Mouse (Mus musculus): ENCODE measurements at regions not wholly inside any gene's neighbourhood (a gene's known extent, or its start where the extent isn't known, plus 50 kb on each side); places are given as distances from the start of the nearest gene placed in this dataset.

GRCm38 (mm10) chr13:11392027-11392426 is 714.7 kb downstream of the Ryr2 start:
- no peak for ATAC-seq (replicated peaks; ENCODE audit: insufficient number of reproducible peaks, low FRiP score, low TSS enrichment, low read depth)
- H3K27ac ChIP-seq (replicated peaks; ENCODE audit: low read depth, low read length) = no peak overlapping the region
- no peaks in the 10 kb centered on the region for H3K36me3 ChIP-seq (replicated peaks; ENCODE audit: control insufficient read depth, insufficient read depth, low read depth, low read length)

GRCm38 (mm10) chr13:11375452-11375851 is 731.3 kb downstream of the Ryr2 start:
- no peak for DNase-seq (ENCODE audit: low spot score)
- no peaks in the 10 kb centered on the region for H3K4me1 ChIP-seq (ENCODE audit: control insufficient read depth, insufficient read depth, low read length)
- H3K9me3 ChIP-seq (replicated peaks; ENCODE audit: control insufficient read depth, low read length) = no peaks in the 10 kb centered on the region
- no peak overlapping the region for H3K9ac ChIP-seq (replicated peaks; ENCODE audit: low read length)
- H3K36me3 ChIP-seq (replicated peaks; ENCODE audit: control insufficient read depth, insufficient read depth, low read depth, low read length) = no peaks in the 10 kb centered on the region
- H3K27me3 ChIP-seq (ENCODE audit: control insufficient read depth, insufficient read depth, low read length) = no peaks in the 10 kb centered on the region
- no peak overlapping the region for H3K4me3 ChIP-seq (ENCODE audit: low read depth, low read length)
- no peak overlapping the region for H3K4me2 ChIP-seq (ENCODE audit: low read depth, low read length)
- no peak overlapping the region for H3K27ac ChIP-seq (replicated peaks; ENCODE audit: low read depth, low read length)
- ATAC-seq (replicated peaks; ENCODE audit: insufficient number of reproducible peaks, low FRiP score, low TSS enrichment, low read depth) = no peak

More at GRCm38 (mm10) chr13:11392027-11392426, 714.7 kb downstream of the Ryr2 start:
- 60% methylated on average over 2 of the region's 2 CpGs for WGBS
- no peaks in the 10 kb centered on the region for H3K9me3 ChIP-seq (replicated peaks; ENCODE audit: control insufficient read depth, low read length)
- no peak for DNase-seq (ENCODE audit: low spot score)
- no peaks in the 10 kb centered on the region for H3K4me1 ChIP-seq (ENCODE audit: control insufficient read depth, insufficient read depth, low read length)
- no peak overlapping the region for H3K9ac ChIP-seq (replicated peaks; ENCODE audit: low read length)
- no peak overlapping the region for H3K4me2 ChIP-seq (ENCODE audit: low read depth, low read length)
- no peaks in the 10 kb centered on the region for H3K27me3 ChIP-seq (ENCODE audit: control insufficient read depth, insufficient read depth, low read length)
- H3K4me3 ChIP-seq (ENCODE audit: low read depth, low read length) = no peak overlapping the region

- no peaks in the 10 kb centered on the region for H3K36me3 ChIP-seq (replicated peaks; ENCODE audit: control insufficient read depth, insufficient read depth, low read depth, low read length)
- no peaks in the 10 kb centered on the region for H3K4me1 ChIP-seq (ENCODE audit: control insufficient read depth, insufficient read depth, low read length)
- DNase-seq (ENCODE audit: low spot score) (no peak), ATAC-seq (replicated peaks; ENCODE audit: insufficient number of reproducible peaks, low FRiP score, low TSS enrichment, low read depth) (no peak)
- H3K4me2 ChIP-seq (ENCODE audit: low read depth, low read length) = no peak overlapping the region
- H3K9me3 ChIP-seq (replicated peaks; ENCODE audit: control insufficient read depth, low read length) = no peaks in the 10 kb centered on the region
- no peak overlapping the region for H3K27ac ChIP-seq (replicated peaks; ENCODE audit: low read depth, low read length)
- H3K4me3 ChIP-seq (ENCODE audit: low read depth, low read length) = no peak overlapping the region
- WGBS = 76% methylated on average over 1 of the region's 1 CpGs
- no peak overlapping the region for H3K9ac ChIP-seq (replicated peaks; ENCODE audit: low read length)
- no peaks in the 10 kb centered on the region for H3K27me3 ChIP-seq (ENCODE audit: control insufficient read depth, insufficient read depth, low read length)
Measured at GRCm38 (mm10) chr13:11369456-11369855, 737.3 kb downstream of the Ryr2 start.

- Histone ChIP-seq H3K27ac (replicated peaks; ENCODE audit: low read depth, low read length) (no peak overlapping the region), H3K36me3 (replicated peaks; ENCODE audit: control insufficient read depth, insufficient read depth, low read depth, low read length) (no peaks in the 10 kb centered on the region), H3K4me1 (ENCODE audit: control insufficient read depth, insufficient read depth, low read length) (no peaks in the 10 kb centered on the region), H3K27me3 (ENCODE audit: control insufficient read depth, insufficient read depth, low read length) (no peaks in the 10 kb centered on the region), H3K9me3 (replicated peaks; ENCODE audit: control insufficient read depth, low read length) (no peaks in the 10 kb centered on the region), H3K4me3 (ENCODE audit: low read depth, low read length) (no peak overlapping the region), H3K4me2 (ENCODE audit: low read depth, low read length) (no peak overlapping the region), H3K9ac (replicated peaks; ENCODE audit: low read length) (no peak overlapping the region)
- no peak for DNase-seq (ENCODE audit: low spot score)
- ATAC-seq (replicated peaks; ENCODE audit: insufficient number of reproducible peaks, low FRiP score, low TSS enrichment, low read depth) = no peak
- WGBS = 73% methylated on average over 3 of the region's 3 CpGs
Measured at GRCm38 (mm10) chr13:11362872-11363271, 743.9 kb downstream of the Ryr2 start.

GRCm38 (mm10) chr13:11348502-11348849 is 758.3 kb downstream of the Ryr2 start:
- Histone ChIP-seq H3K36me3 (replicated peaks; ENCODE audit: control insufficient read depth, insufficient read depth, low read depth, low read length) (no peaks in the 10 kb centered on the region), H3K27me3 (ENCODE audit: control insufficient read depth, insufficient read depth, low read length) (no peaks in the 10 kb centered on the region), H3K9ac (replicated peaks; ENCODE audit: low read length) (no peak overlapping the region), H3K27ac (replicated peaks; ENCODE audit: low read depth, low read length) (no peak overlapping the region), H3K4me2 (ENCODE audit: low read depth, low read length) (no peak overlapping the region), H3K9me3 (replicated peaks; ENCODE audit: control insufficient read depth, low read length) (no peaks in the 10 kb centered on the region), H3K4me3 (ENCODE audit: low read depth, low read length) (no peak overlapping the region), H3K4me1 (ENCODE audit: control insufficient read depth, insufficient read depth, low read length) (no peaks in the 10 kb centered on the region)
- 55% methylated on average over 4 of the region's 4 CpGs for WGBS
- DNase-seq (ENCODE audit: low spot score) (no peak), ATAC-seq (replicated peaks; ENCODE audit: insufficient number of reproducible peaks, low FRiP score, low TSS enrichment, low read depth) (no peak)

- Histone ChIP-seq H3K9ac (replicated peaks; ENCODE audit: low read length) (no peak overlapping the region), H3K4me3 (ENCODE audit: low read depth, low read length) (no peak overlapping the region), H3K4me2 (ENCODE audit: low read depth, low read length) (no peak overlapping the region), H3K27me3 (ENCODE audit: control insufficient read depth, insufficient read depth, low read length) (no peaks in the 10 kb centered on the region), H3K36me3 (replicated peaks; ENCODE audit: control insufficient read depth, insufficient read depth, low read depth, low read length) (no peaks in the 10 kb centered on the region), H3K27ac (replicated peaks; ENCODE audit: low read depth, low read length) (no peak overlapping the region), H3K4me1 (ENCODE audit: control insufficient read depth, insufficient read depth, low read length) (no peaks in the 10 kb centered on the region), H3K9me3 (replicated peaks; ENCODE audit: control insufficient read depth, low read length) (no peaks in the 10 kb centered on the region)
- DNase-seq (ENCODE audit: low spot score) (no peak), ATAC-seq (replicated peaks; ENCODE audit: insufficient number of reproducible peaks, low FRiP score, low TSS enrichment, low read depth) (no peak; the same call in 1 of the 2 replicates)
- 76% methylated on average over 6 of the region's 6 CpGs for WGBS
Measured at GRCm38 (mm10) chr13:11347787-11348501, 758.8 kb downstream of the Ryr2 start.

- Histone ChIP-seq H3K4me3 (ENCODE audit: low read depth, low read length) (no peak overlapping the region), H3K27ac (replicated peaks; ENCODE audit: low read depth, low read length) (no peak overlapping the region), H3K9me3 (replicated peaks; ENCODE audit: control insufficient read depth, low read length) (no peaks in the 10 kb centered on the region), H3K27me3 (ENCODE audit: control insufficient read depth, insufficient read depth, low read length) (no peaks in the 10 kb centered on the region), H3K4me2 (ENCODE audit: low read depth, low read length) (no peak overlapping the region), H3K9ac (replicated peaks; ENCODE audit: low read length) (no peak overlapping the region), H3K4me1 (ENCODE audit: control insufficient read depth, insufficient read depth, low read length) (no peaks in the 10 kb centered on the region), H3K36me3 (replicated peaks; ENCODE audit: control insufficient read depth, insufficient read depth, low read depth, low read length) (no peaks in the 10 kb centered on the region)
- WGBS = 93% methylated on average over 2 of the region's 2 CpGs
- ATAC-seq (replicated peaks; ENCODE audit: insufficient number of reproducible peaks, low FRiP score, low TSS enrichment, low read depth) (no peak), DNase-seq (ENCODE audit: low spot score) (no peak)
Measured at GRCm38 (mm10) chr13:11344500-11344899, 762.2 kb downstream of the Ryr2 start.

GRCm38 (mm10) chr13:11338297-11338616 is 768.5 kb downstream of the Ryr2 start:
- Histone ChIP-seq H3K9ac (replicated peaks; ENCODE audit: low read length) (no peak overlapping the region), H3K36me3 (replicated peaks; ENCODE audit: control insufficient read depth, insufficient read depth, low read depth, low read length) (no peaks in the 10 kb centered on the region), H3K9me3 (replicated peaks; ENCODE audit: control insufficient read depth, low read length) (no peaks in the 10 kb centered on the region), H3K4me1 (ENCODE audit: control insufficient read depth, insufficient read depth, low read length) (no peaks in the 10 kb centered on the region), H3K27ac (replicated peaks; ENCODE audit: low read depth, low read length) (no peak overlapping the region), H3K4me3 (ENCODE audit: low read depth, low read length) (no peak overlapping the region), H3K4me2 (ENCODE audit: low read depth, low read length) (no peak overlapping the region), H3K27me3 (ENCODE audit: control insufficient read depth, insufficient read depth, low read length) (no peaks in the 10 kb centered on the region)
- DNase-seq (ENCODE audit: low spot score) = peak; percentile 39
- ATAC-seq (replicated peaks; ENCODE audit: insufficient number of reproducible peaks, low FRiP score, low TSS enrichment, low read depth) = 0 out of 2 replicates have a peak, but pooled peaks have one; percentile 34
- WGBS = 43% methylated on average over 9 of the region's 9 CpGs

Measured in embryonic facial prominence, embryonic 11.5 days (tissue).